Mouse (Mus musculus): ENCODE measurements around the gene Nfix. TPM values are rescaled to one million over a fixed set of nuclear protein-coding genes. Genes with fewer than 3 reads are reported as not detected.
"Not testable (repeated sequence)": the region's sequence is repeated elsewhere in the genome, so short reads cannot be mapped to it uniquely, and the experiment has no call there.

The Nfix gene
- polyA plus RNA-seq, 1 experiment from 2014 or later = 145 TPM

- no peak for ATAC-seq
- Histone ChIP-seq H3K9ac (no peak overlapping the region), H3K27ac (no peak overlapping the region), H3K36me3 (ENCODE audit: poor library complexity, severe bottlenecking) (peaks cover 76% of the 10 kb centered on the region), H3K4me3 (no peak overlapping the region), H3K4me2 (no peak overlapping the region), H3K27me3 (no peaks in the 10 kb centered on the region), H3K4me1 (peaks cover 59% of the 10 kb centered on the region), H3K9me3 (replicated peaks) (no peaks in the 10 kb centered on the region)
- 87% methylated on average over 5 of the region's 5 CpGs for WGBS
These were observed 38.4 kb upstream of the Nfix start for GRCm38 (mm10) chr8:84838513-84838912.

- Histone ChIP-seq H3K36me3 (ENCODE audit: poor library complexity, severe bottlenecking) (peaks cover 70% of the 10 kb centered on the region), H3K4me3 (no peak overlapping the region), H3K4me2 (no peak overlapping the region), H3K27me3 (no peaks in the 10 kb centered on the region), H3K9ac (no peak overlapping the region), H3K27ac (peak overlapping the region; percentile 31), H3K4me1 (peaks cover 59% of the 10 kb centered on the region), H3K9me3 (replicated peaks) (no peaks in the 10 kb centered on the region)
- 89% methylated on average over 15 of the region's 15 CpGs for WGBS
- no peak for ATAC-seq
These were observed 37.8 kb upstream of the Nfix start for GRCm38 (mm10) chr8:84837912-84838470.

GRCm38 (mm10) chr8:84837149-84837911 lies 37.2 kb upstream of the Nfix start:
- Histone ChIP-seq H3K27ac (peak overlapping the region; percentile 31), H3K9ac (no peak overlapping the region), H3K27me3 (no peaks in the 10 kb centered on the region), H3K4me3 (no peak overlapping the region), H3K9me3 (replicated peaks) (no peaks in the 10 kb centered on the region), H3K36me3 (ENCODE audit: poor library complexity, severe bottlenecking) (peaks cover 64% of the 10 kb centered on the region), H3K4me1 (peaks cover 58% of the 10 kb centered on the region), H3K4me2 (no peak overlapping the region)
- WGBS = 79% methylated on average over 8 of the region's 8 CpGs
- no peak for ATAC-seq

GRCm38 (mm10) chr8:84834866-84835855 lies 35.0 kb upstream of the Nfix start:
- peak; percentile 71 for ATAC-seq
- Histone ChIP-seq H3K4me1 (peaks cover 58% of the 10 kb centered on the region), H3K27ac (peak overlapping the region; percentile 95), H3K4me2 (peak overlapping the region; percentile 30), H3K4me3 (no peak overlapping the region), H3K9ac (no peak overlapping the region), H3K27me3 (no peaks in the 10 kb centered on the region), H3K9me3 (replicated peaks) (no peaks in the 10 kb centered on the region), H3K36me3 (ENCODE audit: poor library complexity, severe bottlenecking) (peaks cover 51% of the 10 kb centered on the region)
- WGBS = 58% methylated on average over 10 of the region's 10 CpGs

- Histone ChIP-seq H3K27ac (peak overlapping the region; percentile 95), H3K4me3 (peak overlapping the region; percentile 88; the same call in 1 of the 2 replicates), H3K9ac (peak overlapping the region; percentile 27; the same call in 1 of the 2 replicates), H3K27me3 (no peaks in the 10 kb centered on the region), H3K9me3 (replicated peaks) (no peaks in the 10 kb centered on the region), H3K4me2 (peak overlapping the region; percentile 74; the same call in 1 of the 2 replicates), H3K4me1 (peaks cover 50% of the 10 kb centered on the region), H3K36me3 (ENCODE audit: poor library complexity, severe bottlenecking) (peaks cover 51% of the 10 kb centered on the region)
- 80% methylated on average over 19 of the region's 19 CpGs for WGBS
- ATAC-seq = peak; percentile 61
These were observed 34.1 kb upstream of the Nfix start for GRCm38 (mm10) chr8:84834002-84834865.

GRCm38 (mm10) chr8:84832759-84833742 lies 32.9 kb upstream of the Nfix start:
- Histone ChIP-seq H3K4me2 (peak overlapping the region; percentile 74), H3K27me3 (no peaks in the 10 kb centered on the region)
- 67% methylated on average over 10 of the region's 10 CpGs for WGBS

GRCm38 (mm10) chr8:84832034-84832717 lies 32.0 kb upstream of the Nfix start:
- Histone ChIP-seq H3K4me1 (peaks cover 45% of the 10 kb centered on the region), H3K4me2 (peak overlapping the region; percentile 74), H3K36me3 (ENCODE audit: poor library complexity, severe bottlenecking) (peaks cover 35% of the 10 kb centered on the region), H3K9me3 (replicated peaks) (no peaks in the 10 kb centered on the region), H3K4me3 (peak overlapping the region; percentile 88), H3K27ac (peak overlapping the region; percentile 95), H3K27me3 (no peaks in the 10 kb centered on the region), H3K9ac (peak overlapping the region; percentile 97)
- ATAC-seq = peak; percentile 65
- 2% methylated on average over 59 of the region's 59 CpGs for WGBS

More at GRCm38 (mm10) chr8:84832759-84833742, 32.9 kb upstream of the Nfix start:
- H3K4me1 ChIP-seq = peaks cover 46% of the 10 kb centered on the region
- peak overlapping the region; percentile 88 for H3K4me3 ChIP-seq
- peak overlapping the region; percentile 97 for H3K9ac ChIP-seq
- H3K36me3 ChIP-seq (ENCODE audit: poor library complexity, severe bottlenecking) = peaks cover 44% of the 10 kb centered on the region
- ATAC-seq = no peak
- peak overlapping the region; percentile 95 for H3K27ac ChIP-seq
- H3K9me3 ChIP-seq (replicated peaks) = no peaks in the 10 kb centered on the region

GRCm38 (mm10) chr8:84831490-84831889 lies 31.3 kb upstream of the Nfix start, which contains the start of gene Gadd45gip1:
Gene Gadd45gip1 (plus strand): TSS chr8:84831522.
- WGBS = 80% methylated on average over 11 of the region's 11 CpGs
- Histone ChIP-seq H3K27me3 (no peaks in the 10 kb centered on the region), H3K4me1 (peaks cover 40% of the 10 kb centered on the region), H3K9me3 (replicated peaks) (no peaks in the 10 kb centered on the region), H3K9ac (peak within 1 kb of the TSS; percentile 97), H3K4me3 (peak within 1 kb of the TSS; percentile 88), H3K36me3 (ENCODE audit: poor library complexity, severe bottlenecking) (peaks cover 28% of the 10 kb centered on the region), H3K4me2 (peak within 1 kb of the TSS; percentile 74), H3K27ac (peak within 1 kb of the TSS; percentile 95)
- no peak for ATAC-seq

GRCm38 (mm10) chr8:84826518-84826917 lies 26.4 kb upstream of the Nfix start:
- not testable (repeated sequence) for H3K9ac ChIP-seq; H3K4me3 ChIP-seq; H3K27ac ChIP-seq; H3K9me3 ChIP-seq (replicated peaks); H3K27me3 ChIP-seq; H3K4me2 ChIP-seq; ATAC-seq; H3K4me1 ChIP-seq; H3K36me3 ChIP-seq (ENCODE audit: poor library complexity, severe bottlenecking)
- 81% methylated on average over 2 of the region's 2 CpGs for WGBS

GRCm38 (mm10) chr8:84825636-84826035 lies 25.5 kb upstream of the Nfix start:
- Histone ChIP-seq H3K4me2 (no peak overlapping the region), H3K27me3 (0 out of 2 replicates have a peak, but pooled peaks cover 3% of the 10 kb centered on the region), H3K9ac (no peak overlapping the region), H3K27ac (no peak overlapping the region), H3K9me3 (replicated peaks) (no peaks in the 10 kb centered on the region), H3K4me3 (no peak overlapping the region), H3K4me1 (peaks cover 9% of the 10 kb centered on the region), H3K36me3 (ENCODE audit: poor library complexity, severe bottlenecking) (no peaks in the 10 kb centered on the region)
- ATAC-seq = no peak
- 78% methylated on average over 4 of the region's 4 CpGs for WGBS
